Mouse (Mus musculus) midbrain, embryonic 12.5 days (tissue): ENCODE measurements around the gene Ifngr2. TPM values are rescaled to one million over a fixed set of nuclear protein-coding genes. Genes with fewer than 3 reads are reported as not detected.

Experiments
- microRNA-seq: library from miRNA; unstranded; fragments of <30 nt; microRNA quantifications from one replicate; pipeline ENCODE4, GENCODE M21; 2017
- polyA plus RNA-seq: library from polyadenylated mRNA; unstranded; fragments of >200 nt; fragmentation: Nextera tagmentation; extraction: Ambion mirVana; gene quantifications from 2 replicates; pipeline ENCODE4 v1.2.1, GENCODE M21; 2016

Ifngr2 gene
- polyA plus RNA-seq, 1 experiment from 2014 or later = 43.4 TPM

Small RNAs within 50 kb of the gene (microRNA-seq; reads per million reads assigned to microRNA genes)
- gene Mir6367 = not detected

Other genes with a start within 250 kb of the Ifngr2 start
- 29.5 and 33.5 TPM in 2 replicates for gene Ifnar2, start 174.3 kb upstream of the Ifngr2 start, polyA plus RNA-seq
- gene Gm21970, start 155.4 kb upstream of the Ifngr2 start, polyA plus RNA-seq = not detected in 2 replicates
- 7.9 and 9.1 TPM in 2 replicates for gene Il10rb, start 140.9 kb upstream of the Ifngr2 start, polyA plus RNA-seq
- gene Ifnar1, start 61.8 kb upstream of the Ifngr2 start, polyA plus RNA-seq = 56.5 and 60.0 TPM in 2 replicates
- gene Tmem50b, start 50.7 kb downstream of the Ifngr2 start, polyA plus RNA-seq = 42.6 and 43.6 TPM in 2 replicates
- 6.8 and 7.8 TPM in 2 replicates for gene Dnajc28, start 72.0 kb downstream of the Ifngr2 start, polyA plus RNA-seq
- 100 and 102 TPM in 2 replicates for gene Gart, start 99.9 kb downstream of the Ifngr2 start, polyA plus RNA-seq
- 163 and 170 TPM in 2 replicates for gene Son, start 100.4 kb downstream of the Ifngr2 start, polyA plus RNA-seq
- gene Donson, start 141.7 kb downstream of the Ifngr2 start, polyA plus RNA-seq = 33.6 and 35.5 TPM in 2 replicates
- gene Cryzl1, start 181.9 kb downstream of the Ifngr2 start, polyA plus RNA-seq = 81.7 and 85.1 TPM in 2 replicates
- gene Itsn1, start 182.2 kb downstream of the Ifngr2 start, polyA plus RNA-seq = 75.4 and 75.7 TPM in 2 replicates